Mouse (Mus musculus) CH12.LX (cell line): ENCODE measurements at regions not wholly inside any gene's neighbourhood (a gene's known extent, or its start where the extent isn't known, plus 50 kb on each side); places are given as distances from the start of the nearest gene placed in this dataset.
A peak's percentile ranks its signal among the peaks of the same experiment; 100 is the strongest.

ENCODE experiments used
- DNase-seq: peaks from one replicate; pipeline ENCODE4 v3.0.0-alpha.2; 2013; ENCODE audit errors: extremely low read depth
- H3K27ac ChIP-seq: 2 replicates; pipeline ENCODE4 v1.5.1; 2012; ENCODE audit warnings: low read depth, mild to moderate bottlenecking, control low read depth, moderate library complexity; ENCODE audit not compliant: insufficient read depth
- H3K27me3 ChIP-seq: replicated peaks from 2 replicates; pipeline ENCODE3; 2012; ENCODE audit warnings: inconsistent platforms
- H3K36me3 ChIP-seq, 2 experiments: replicated peaks in 1 of 2; 2 replicates each; pipeline versions ENCODE3 to v1.6.1; 2012; ENCODE audit warnings: inconsistent platforms in 1 of 2, low read length in 1 of 2, mild to moderate bottlenecking in 1 of 2, mixed read lengths in 1 of 2, moderate library complexity in 1 of 2; ENCODE audit not compliant: control insufficient read depth in 1 of 2, insufficient read depth in 1 of 2
- H3K4me1 ChIP-seq, 2 experiments: 2 replicates each; pipeline ENCODE4 v1.6.1; 2012; ENCODE audit warnings: inconsistent platforms in 1 of 2, moderate library complexity in 1 of 2; ENCODE audit not compliant: insufficient read depth in 2 of 2, control insufficient read depth in 1 of 2
- H3K4me2 ChIP-seq: 2 replicates; pipeline ENCODE4 v1.6.1; 2012; ENCODE audit warnings: low read depth, mild to moderate bottlenecking, control low read depth; ENCODE audit not compliant: poor library complexity, insufficient read depth, severe bottlenecking
- H3K4me3 ChIP-seq, 3 experiments: fragments of 150-350 bp in 1 of 3; sonication (generic) in 1 of 3; replicated peaks in 1 of 3; 2 replicates each; pipeline versions ENCODE3 to v1.5.1; 2011 to 2012; ENCODE audit warnings: low read depth in 2 of 3, low read length in 2 of 3, mild to moderate bottlenecking in 2 of 3, moderate library complexity in 2 of 3, control low read depth in 1 of 3, improper control_type of control experiment in 1 of 3, inconsistent platforms in 1 of 3, mixed read lengths in 1 of 3; ENCODE audit not compliant: poor library complexity in 1 of 3
- H3K79me2 ChIP-seq: replicated peaks from 2 replicates; pipeline ENCODE4 v1.6.1; 2012; ENCODE audit warnings: mild to moderate bottlenecking, moderate library complexity; ENCODE audit not compliant: control insufficient read depth, poor library complexity, insufficient read depth, severe bottlenecking; ENCODE audit errors: extremely low read depth
- H3K9ac ChIP-seq: 2 replicates; pipeline ENCODE4 v1.6.1; 2012; ENCODE audit warnings: low read depth, mild to moderate bottlenecking, control low read depth, moderate library complexity; ENCODE audit not compliant: insufficient read depth
- H3K9me3 ChIP-seq: replicated peaks from 2 replicates; pipeline ENCODE3; 2012; ENCODE audit warnings: low read length, inconsistent platforms, mixed read lengths
- CHD1 ChIP-seq: IDR thresholded peaks from 2 replicates; pipeline ENCODE4 v1.6.1; 2012; ENCODE audit warnings: low read depth, low read length, improper control_type of control experiment, inconsistent platforms
- CHD2 ChIP-seq: IDR thresholded peaks from 2 replicates; pipeline ENCODE4 v1.6.1; 2011; ENCODE audit warnings: low read length, improper control_type of control experiment
- CTCF ChIP-seq, 2 experiments: IDR thresholded peaks in 1 of 2; conservative IDR thresholded peaks in 1 of 2; 2 replicates each; pipeline ENCODE4 v1.5.1; 2011 to 2012; ENCODE audit warnings: low read depth in 2 of 2, low read length in 2 of 2, improper control_type of control experiment in 1 of 2, inconsistent platforms in 1 of 2, mild to moderate bottlenecking in 1 of 2, moderate library complexity in 1 of 2
- E2F4 ChIP-seq: IDR thresholded peaks from 2 replicates; pipeline ENCODE4 v1.6.1; 2011; ENCODE audit warnings: low read depth, low read length, improper control_type of control experiment; ENCODE audit not compliant: insufficient replicate concordance
- JUN ChIP-seq: IDR thresholded peaks from 2 replicates; pipeline ENCODE4 v1.6.1; 2011; ENCODE audit warnings: low read depth, mild to moderate bottlenecking, low read length, improper control_type of control experiment, moderate library complexity; ENCODE audit not compliant: insufficient read depth
- JUND ChIP-seq: conservative IDR thresholded peaks from 2 replicates; pipeline ENCODE4 v1.6.1; 2011; ENCODE audit warnings: low read depth, low read length, improper control_type of control experiment
- KAT2A ChIP-seq: IDR thresholded peaks from 2 replicates; pipeline ENCODE4 v1.6.1; 2012; ENCODE audit warnings: low read length, improper control_type of control experiment, inconsistent platforms; ENCODE audit not compliant: insufficient replicate concordance
- MAFK ChIP-seq: IDR thresholded peaks from 2 replicates; pipeline ENCODE4 v1.6.1; 2011; ENCODE audit warnings: low read length, improper control_type of control experiment; ENCODE audit not compliant: insufficient replicate concordance
- MAX ChIP-seq: IDR thresholded peaks from 2 replicates; pipeline ENCODE4 v1.6.1; 2011; ENCODE audit warnings: low read length, improper control_type of control experiment
- MAZ ChIP-seq: IDR thresholded peaks from 2 replicates; pipeline ENCODE4 v1.6.1; 2012; ENCODE audit warnings: low read depth, mild to moderate bottlenecking, inconsistent platforms, low read length, improper control_type of control experiment, moderate library complexity
- MYC ChIP-seq: IDR thresholded peaks from 2 replicates; pipeline ENCODE4 v1.6.1; 2011; ENCODE audit warnings: low read depth, mild to moderate bottlenecking, improper control_type of control experiment, low read length
- POLR2A ChIP-seq: IDR thresholded peaks from 2 replicates; pipeline ENCODE4 v1.6.1; 2011; ENCODE audit warnings: low read depth, mild to moderate bottlenecking, improper control_type of control experiment, low read length
- SIN3A ChIP-seq: IDR thresholded peaks from 2 replicates; pipeline ENCODE4 v1.6.1; 2012; ENCODE audit warnings: low read length, improper control_type of control experiment, inconsistent platforms
- TBP ChIP-seq: conservative IDR thresholded peaks from 2 replicates; pipeline ENCODE4 v1.6.1; 2011; ENCODE audit warnings: low read depth, low read length, improper control_type of control experiment
- TCF12 ChIP-seq: IDR thresholded peaks from 2 replicates; pipeline ENCODE4 v1.6.1; 2014; ENCODE audit warnings: low read depth, mild to moderate bottlenecking, inconsistent platforms, low read length, improper control_type of control experiment
- USF1 ChIP-seq: IDR thresholded peaks from 2 replicates; pipeline ENCODE4 v1.6.1; 2014; ENCODE audit warnings: low read depth, mild to moderate bottlenecking, inconsistent platforms, low read length, improper control_type of control experiment
- ZKSCAN1 ChIP-seq: IDR thresholded peaks from 2 replicates; pipeline ENCODE4 v1.6.1; 2012; ENCODE audit warnings: low read depth, inconsistent platforms, low read length, improper control_type of control experiment, borderline replicate concordance
- ZMIZ1 ChIP-seq: IDR thresholded peaks from 2 replicates; pipeline ENCODE4 v1.6.1; 2012; ENCODE audit warnings: low read depth, mild to moderate bottlenecking, inconsistent platforms, low read length, improper control_type of control experiment
- ZNF384 ChIP-seq: IDR thresholded peaks from 2 replicates; pipeline ENCODE4 v1.6.1; 2012; ENCODE audit warnings: low read depth, low read length, improper control_type of control experiment, inconsistent platforms
- dilution Hi-C: fragments of 300-500 bp; cut with MboI; formaldehyde crosslinking; loops from 2 replicates; pipeline ENCODE4 v1.14.3; 2020; ENCODE audit warnings: low sequenced_read_pairs; ENCODE audit not compliant: extremely low pct_unique_long_range_greater_than_20kb, extremely low pct_ligation_motif_present
- in situ Hi-C: fragments of 300-500 bp; cut with MboI; formaldehyde crosslinking; loops from 3 replicates; pipeline ENCODE4 v1.14.3; 2019; ENCODE audit warnings: low sequenced_read_pairs, low pct_ligation_motif_present, low pct_unique_long_range_greater_than_20kb, mixed read lengths

GRCm38 (mm10) chr4:105349316-105350207, 192.4 kb downstream of the Plpp3 start:
- Histone ChIP-seq H3K9ac (no peak overlapping the region), H3K4me1 (no peaks in the 10 kb centered on the region), H3K27me3 (no peaks in the 10 kb centered on the region), H3K4me2 (no peak overlapping the region), H3K9me3 (no peaks in the 10 kb centered on the region), H3K4me3 (no peak overlapping the region), H3K36me3 (no peaks in the 10 kb centered on the region), H3K79me2 (no peaks in the 10 kb centered on the region), H3K27ac (no peak overlapping the region)
- TF ChIP-seq KAT2A (no peak), CHD1 (no peak), POLR2A (no peak), USF1 (no peak), ZKSCAN1 (no peak), E2F4 (no peak), JUN (no peak), TBP (no peak), MYC (no peak), SIN3A (no peak)
- dilution Hi-C loops, result no loop called here
- no peak for DNase-seq
- in situ Hi-C loops, result no loop called here

GRCm38 (mm10) chr4:105352342-105352741, 195.2 kb downstream of the Plpp3 start:
- no peak for TF ChIP-seq ZMIZ1
- peak in 1 of 2 experiments; percentile 37; a peak in 2 of 4 replicates for TF ChIP-seq CTCF (conservative IDR thresholded peaks at IDR 0.05 in 1 of 2, IDR thresholded peaks at IDR 0.05 in 1 of 2; ENCODE audit: low read depth in 2 of 2, low read length in 2 of 2)
- Histone ChIP-seq H3K79me2 (no peaks in the 10 kb centered on the region), H3K27me3 (no peaks in the 10 kb centered on the region), H3K9me3 (no peaks in the 10 kb centered on the region), H3K9ac (no peak overlapping the region), H3K36me3 (no peaks in the 10 kb centered on the region), H3K4me3 (no peak overlapping the region), H3K4me2 (no peak overlapping the region), H3K4me1 (no peaks in the 10 kb centered on the region), H3K27ac (no peak overlapping the region)
- dilution Hi-C loops (no loop called here), in situ Hi-C loops (no loop called here)
- DNase-seq, result peak; percentile 12

- Histone ChIP-seq H3K4me1 (no peaks in the 10 kb centered on the region), H3K4me2 (no peak overlapping the region), H3K79me2 (no peaks in the 10 kb centered on the region), H3K9ac (no peak overlapping the region), H3K36me3 (no peaks in the 10 kb centered on the region), H3K27me3 (no peaks in the 10 kb centered on the region), H3K4me3 (no peak overlapping the region), H3K27ac (no peak overlapping the region), H3K9me3 (no peaks in the 10 kb centered on the region)
- in situ Hi-C loops, result no loop called here
- dilution Hi-C loops, result no loop called here
- no peak for TF ChIP-seq CHD2
- TF ChIP-seq MAZ, result no peak
- no peak for TF ChIP-seq KAT2A
- no peak for TF ChIP-seq TBP
- TF ChIP-seq MAFK, result no peak
- TF ChIP-seq JUND, result no peak
- no peak for TF ChIP-seq ZNF384
- no peak for TF ChIP-seq TCF12
- no peak for TF ChIP-seq USF1
- TF ChIP-seq MAX, result no peak
- TF ChIP-seq CHD1, result no peak
- TF ChIP-seq MYC, result no peak
- no peak for DNase-seq
These were observed 195.8 kb downstream of the Plpp3 start for GRCm38 (mm10) chr4:105352953-105353352.
